Mouse (Mus musculus): ENCODE results near the gene Tmco5. TPM values are rescaled to one million over a fixed set of nuclear protein-coding genes. Genes with fewer than 3 reads are reported as not detected.

The Tmco5 gene
- polyA plus RNA-seq (2015; fragmentation: Nextera tagmentation; extraction: Ambion mirVana) = not detected in 2 replicates

GRCm38 (mm10) chr2:116878391-116878790, at the start of gene Tmco5:
Tmco5 (plus strand) TSS chr2:116878691.
- H3K4me3 ChIP-seq = no peak within 1 kb of the TSS
- H3K9ac ChIP-seq = no peak within 1 kb of the TSS
- WGBS = 78% methylated on average over 3 of the region's 3 CpGs
- no peak within 1 kb of the TSS for H3K4me2 ChIP-seq
- H3K4me1 ChIP-seq = no peaks in the 10 kb centered on the region
- no peak within 1 kb of the TSS for H3K27ac ChIP-seq (replicated peaks)
- no peaks in the 10 kb centered on the region for H3K9me3 ChIP-seq
- no peak for ATAC-seq (ENCODE audit: extremely low read depth, insufficient number of reproducible peaks, low FRiP score, low TSS enrichment)
- H3K27me3 ChIP-seq (replicated peaks) = no peaks in the 10 kb centered on the region
- H3K36me3 ChIP-seq = no peaks in the 10 kb centered on the region

- H3K27me3 ChIP-seq (replicated peaks) = no peaks in the 10 kb centered on the region
- no peaks in the 10 kb centered on the region for H3K4me1 ChIP-seq
- H3K9me3 ChIP-seq = no peaks in the 10 kb centered on the region
- no peak for ATAC-seq (ENCODE audit: extremely low read depth, insufficient number of reproducible peaks, low FRiP score, low TSS enrichment)
- no peak overlapping the region for H3K9ac ChIP-seq
- no peak overlapping the region for H3K4me3 ChIP-seq
- H3K27ac ChIP-seq (replicated peaks) = no peak overlapping the region
- WGBS = 63% methylated on average over 11 of the region's 11 CpGs
- H3K4me2 ChIP-seq = no peak overlapping the region
- no peaks in the 10 kb centered on the region for H3K36me3 ChIP-seq
Observed at GRCm38 (mm10) chr2:116831863-116832262, 46.6 kb upstream of the Tmco5 start.

GRCm38 (mm10) chr2:116837829-116838228, 40.7 kb upstream of the Tmco5 start:
- Histone ChIP-seq H3K9me3 (no peaks in the 10 kb centered on the region), H3K4me3 (no peak overlapping the region), H3K4me1 (no peaks in the 10 kb centered on the region), H3K27ac (replicated peaks) (no peak overlapping the region), H3K4me2 (no peak overlapping the region), H3K36me3 (no peaks in the 10 kb centered on the region), H3K9ac (no peak overlapping the region), H3K27me3 (replicated peaks) (no peaks in the 10 kb centered on the region)
- WGBS = 52% methylated on average over 3 of the region's 3 CpGs
- no peak for ATAC-seq (ENCODE audit: extremely low read depth, insufficient number of reproducible peaks, low FRiP score, low TSS enrichment)

GRCm38 (mm10) chr2:116838538-116839197, 39.8 kb upstream of the Tmco5 start:
- Histone ChIP-seq H3K27me3 (replicated peaks) (no peaks in the 10 kb centered on the region), H3K4me3 (no peak overlapping the region), H3K9ac (no peak overlapping the region), H3K9me3 (no peaks in the 10 kb centered on the region), H3K4me2 (peak overlapping the region; percentile 29; the same call in 1 of the 2 replicates), H3K36me3 (no peaks in the 10 kb centered on the region), H3K27ac (replicated peaks) (no peak overlapping the region), H3K4me1 (no peaks in the 10 kb centered on the region)
- 38% methylated on average over 8 of the region's 8 CpGs for WGBS
- no peak for ATAC-seq (ENCODE audit: extremely low read depth, insufficient number of reproducible peaks, low FRiP score, low TSS enrichment)

GRCm38 (mm10) chr2:116849980-116850636, 28.4 kb upstream of the Tmco5 start:
- H3K9me3 ChIP-seq = no peaks in the 10 kb centered on the region
- H3K4me1 ChIP-seq = peaks cover 15% of the 10 kb centered on the region
- no peak overlapping the region for H3K4me3 ChIP-seq
- H3K9ac ChIP-seq = no peak overlapping the region
- H3K36me3 ChIP-seq = no peaks in the 10 kb centered on the region
- no peak overlapping the region for H3K27ac ChIP-seq (replicated peaks)
- no peak overlapping the region for H3K4me2 ChIP-seq
- H3K27me3 ChIP-seq (replicated peaks) = no peaks in the 10 kb centered on the region
- WGBS = 58% methylated on average over 20 of the region's 20 CpGs
- no peak for ATAC-seq (ENCODE audit: extremely low read depth, insufficient number of reproducible peaks, low FRiP score, low TSS enrichment)

GRCm38 (mm10) chr2:116851356-116851755, 27.1 kb upstream of the Tmco5 start:
- H3K9me3 ChIP-seq = no peaks in the 10 kb centered on the region
- peaks cover 15% of the 10 kb centered on the region for H3K4me1 ChIP-seq
- no peak overlapping the region for H3K4me3 ChIP-seq
- H3K9ac ChIP-seq = no peak overlapping the region
- H3K27me3 ChIP-seq (replicated peaks) = no peaks in the 10 kb centered on the region
- no peak overlapping the region for H3K4me2 ChIP-seq
- H3K36me3 ChIP-seq = no peaks in the 10 kb centered on the region
- 71% methylated on average over 4 of the region's 4 CpGs for WGBS
- H3K27ac ChIP-seq (replicated peaks) = no peak overlapping the region
- ATAC-seq (ENCODE audit: extremely low read depth, insufficient number of reproducible peaks, low FRiP score, low TSS enrichment) = no peak

GRCm38 (mm10) chr2:116852249-116852648, 26.2 kb upstream of the Tmco5 start:
- no peak for ATAC-seq (ENCODE audit: extremely low read depth, insufficient number of reproducible peaks, low FRiP score, low TSS enrichment)
- Histone ChIP-seq H3K4me1 (peaks cover 15% of the 10 kb centered on the region), H3K9ac (no peak overlapping the region), H3K4me2 (no peak overlapping the region), H3K9me3 (no peaks in the 10 kb centered on the region), H3K27ac (replicated peaks) (peak overlapping the region; percentile 51), H3K27me3 (replicated peaks) (no peaks in the 10 kb centered on the region), H3K36me3 (no peaks in the 10 kb centered on the region), H3K4me3 (no peak overlapping the region)
- 25% methylated on average over 5 of the region's 5 CpGs for WGBS

GRCm38 (mm10) chr2:116858703-116859102, 19.8 kb upstream of the Tmco5 start:
- no peak for ATAC-seq (ENCODE audit: extremely low read depth, insufficient number of reproducible peaks, low FRiP score, low TSS enrichment)
- H3K9me3 ChIP-seq = no peaks in the 10 kb centered on the region
- H3K9ac ChIP-seq = no peak overlapping the region
- H3K4me2 ChIP-seq = no peak overlapping the region
- H3K4me1 ChIP-seq = no peaks in the 10 kb centered on the region
- 75% methylated on average over 6 of the region's 6 CpGs for WGBS
- H3K4me3 ChIP-seq = no peak overlapping the region
- H3K36me3 ChIP-seq = no peaks in the 10 kb centered on the region
- H3K27ac ChIP-seq (replicated peaks) = no peak overlapping the region
- H3K27me3 ChIP-seq (replicated peaks) = no peaks in the 10 kb centered on the region

GRCm38 (mm10) chr2:116876955-116877615, 1.4 kb upstream of the Tmco5 start:
- WGBS = 34% methylated on average over 9 of the region's 9 CpGs
- Histone ChIP-seq H3K4me1 (no peaks in the 10 kb centered on the region), H3K9ac (no peak overlapping the region), H3K9me3 (no peaks in the 10 kb centered on the region), H3K4me3 (no peak overlapping the region), H3K27me3 (replicated peaks) (no peaks in the 10 kb centered on the region), H3K36me3 (no peaks in the 10 kb centered on the region), H3K4me2 (no peak overlapping the region), H3K27ac (replicated peaks) (no peak overlapping the region)
- ATAC-seq (ENCODE audit: extremely low read depth, insufficient number of reproducible peaks, low FRiP score, low TSS enrichment) = no peak

- H3K36me3 ChIP-seq = no peaks in the 10 kb centered on the region
- no peak for ATAC-seq (ENCODE audit: extremely low read depth, insufficient number of reproducible peaks, low FRiP score, low TSS enrichment)
- no peaks in the 10 kb centered on the region for H3K4me1 ChIP-seq
- no peaks in the 10 kb centered on the region for H3K9me3 ChIP-seq
- H3K9ac ChIP-seq = no peak overlapping the region
- H3K27ac ChIP-seq (replicated peaks) = no peak overlapping the region
- no peaks in the 10 kb centered on the region for H3K27me3 ChIP-seq (replicated peaks)
- H3K4me2 ChIP-seq = no peak overlapping the region
- no peak overlapping the region for H3K4me3 ChIP-seq
- whole genome bisulfite sequencing = 80% methylated on average over 3 of the region's 3 CpGs
Observed at GRCm38 (mm10) chr2:116879730-116880129, 1.2 kb downstream of the Tmco5 start.

GRCm38 (mm10) chr2:116893316-116893987, 15.0 kb downstream of the Tmco5 start:
- H3K4me2 ChIP-seq = peak overlapping the region; percentile 74
- ATAC-seq (ENCODE audit: extremely low read depth, insufficient number of reproducible peaks, low FRiP score, low TSS enrichment) = no peak
- H3K4me3 ChIP-seq = peak overlapping the region; percentile 47
- 0 out of 2 replicates have a peak, but pooled peaks cover 5% of the 10 kb centered on the region for H3K4me1 ChIP-seq
- no peak overlapping the region for H3K9ac ChIP-seq
- H3K36me3 ChIP-seq = no peaks in the 10 kb centered on the region
- peaks cover 2% of the 10 kb centered on the region; the same call in 1 of the 2 replicates for H3K27me3 ChIP-seq (replicated peaks)
- H3K27ac ChIP-seq (replicated peaks) = no peak overlapping the region
- 39% methylated on average over 13 of the region's 14 CpGs for WGBS
- no peaks in the 10 kb centered on the region for H3K9me3 ChIP-seq
